Mouse (Mus musculus) midbrain, postnatal 0 days (tissue): Measurements from ENCODE around the gene Mfap4. TPM values are rescaled to one million over a fixed set of nuclear protein-coding genes. Genes with fewer than 3 reads are reported as not detected.

Experiments
- ATAC-seq: fragments of 200-750 bp; cut with Nextera tagmentation; 2 replicates; pipeline ENCODE4 v1.8.0; 2017; ENCODE audit warnings: moderate number of reproducible peaks, mild to moderate bottlenecking, moderate TSS enrichment, moderate library complexity; ENCODE audit not compliant: low FRiP score
- DNase-seq: peaks from one replicate; pipeline ENCODE4 v3.0.0-alpha.2; 2015; ENCODE audit warnings: low spot score
- H3K27ac ChIP-seq: fragments of 300-500 bp; sonication (generic); 2 replicates; pipeline ENCODE4 v1.5.1; 2014; ENCODE audit warnings: low read depth, mild to moderate bottlenecking, low read length, mixed read lengths
- H3K27me3 ChIP-seq: fragments of 300-500 bp; sonication (generic); 2 replicates; pipeline ENCODE4 v1.6.1; 2014; ENCODE audit warnings: low read length, control low read depth, mixed read lengths; ENCODE audit not compliant: insufficient read depth
- H3K36me3 ChIP-seq: fragments of 300-500 bp; sonication (generic); 2 replicates; pipeline ENCODE4 v1.6.1; 2014; ENCODE audit warnings: low read length, control low read depth, mixed read lengths; ENCODE audit not compliant: insufficient read depth
- H3K4me1 ChIP-seq: fragments of 300-500 bp; sonication (generic); 2 replicates; pipeline ENCODE4 v1.6.1; 2014; ENCODE audit warnings: mild to moderate bottlenecking, control low read depth, antibody characterized with exemption, low read length, mixed read lengths; ENCODE audit not compliant: insufficient read depth
- H3K4me2 ChIP-seq: fragments of 300-500 bp; sonication (generic); 2 replicates; pipeline ENCODE4 v1.6.1; 2014; ENCODE audit warnings: low read depth, mild to moderate bottlenecking, low read length, mixed read lengths; ENCODE audit not compliant: poor library complexity, severe bottlenecking
- H3K4me3 ChIP-seq: fragments of 300-500 bp; sonication (generic); 2 replicates; pipeline ENCODE4 v1.5.1; 2014; ENCODE audit warnings: low read depth, mild to moderate bottlenecking, low read length, moderate library complexity
- H3K9ac ChIP-seq: fragments of 300-500 bp; sonication (generic); replicated peaks from 2 replicates; pipeline ENCODE4 v1.6.1; 2014; ENCODE audit warnings: mild to moderate bottlenecking, low read length, moderate library complexity, mixed read lengths; ENCODE audit not compliant: poor library complexity, severe bottlenecking
- H3K9me3 ChIP-seq: fragments of 300-500 bp; sonication (generic); 2 replicates; pipeline ENCODE4 v1.6.1; 2016; ENCODE audit warnings: low read length, control low read depth
- CTCF ChIP-seq: IDR thresholded peaks from 2 replicates; pipeline ENCODE4 v1.5.1; 2016; ENCODE audit warnings: antibody characterized with exemption, mild to moderate bottlenecking
- WGBS: fragments of 180-500 bp; shearing (Covaris S2); extraction: QIAGEN DNeasy Blood & Tissue Kit; methylation state at CpG from one replicate; pipeline ENCODE4 v1.1.7; 2014; 5-methylcytosine and 5-hydroxymethylcytosine counted together
- polyA plus RNA-seq: library from polyadenylated mRNA; unstranded; fragments of >200 nt; fragmentation: Nextera tagmentation; extraction: Ambion mirVana; gene quantifications from 2 replicates; pipeline ENCODE4 v1.2.1, GENCODE M21; 2015
- total RNA-seq: library from RNA; depleted of rRNA; stranded (reverse); fragments of >200 nt; gene quantifications from 2 replicates; pipeline ENCODE4 v1.2.3, GENCODE M21; 2014

The Mfap4 gene
- total and polyA plus RNA-seq, 2 experiments from 2014 or later = 14.1 to 22.8 TPM

GRCm38 (mm10) chr11:61490944-61491520, 5.8 kb downstream of the Mfap4 start:
- TF ChIP-seq CTCF = no peak
- Histone ChIP-seq H3K4me3 (no peak overlapping the region), H3K4me1 (peaks cover 12% of the 10 kb centered on the region; the same call in 1 of the 2 replicates), H3K9ac (no peak overlapping the region), H3K27ac (no peak overlapping the region), H3K9me3 (no peaks in the 10 kb centered on the region), H3K27me3 (no peaks in the 10 kb centered on the region), H3K4me2 (no peak overlapping the region), H3K36me3 (peaks cover 36% of the 10 kb centered on the region)
- no peak for DNase-seq
- 93% methylated on average over 22 of the region's 22 CpGs for WGBS
- no peak for ATAC-seq

- DNase-seq (no peak), ATAC-seq (no peak)
- TF ChIP-seq CTCF = no peak
- H3K27me3 ChIP-seq = no peaks in the 10 kb centered on the region
- H3K36me3 ChIP-seq = peaks cover 35% of the 10 kb centered on the region
- H3K9ac ChIP-seq = peak overlapping the region; percentile 89
- peak overlapping the region; percentile 87; the same call in 1 of the 2 replicates for H3K27ac ChIP-seq
- H3K9me3 ChIP-seq = no peaks in the 10 kb centered on the region
- peak overlapping the region; percentile 73 for H3K4me2 ChIP-seq
- WGBS = 74% methylated on average over 12 of the region's 12 CpGs
- H3K4me3 ChIP-seq = peak overlapping the region; percentile 81
- H3K4me1 ChIP-seq = peaks cover 12% of the 10 kb centered on the region; the same call in 1 of the 2 replicates
Measured at GRCm38 (mm10) chr11:61492749-61493401, 7.6 kb downstream of the Mfap4 start.

DNA sequence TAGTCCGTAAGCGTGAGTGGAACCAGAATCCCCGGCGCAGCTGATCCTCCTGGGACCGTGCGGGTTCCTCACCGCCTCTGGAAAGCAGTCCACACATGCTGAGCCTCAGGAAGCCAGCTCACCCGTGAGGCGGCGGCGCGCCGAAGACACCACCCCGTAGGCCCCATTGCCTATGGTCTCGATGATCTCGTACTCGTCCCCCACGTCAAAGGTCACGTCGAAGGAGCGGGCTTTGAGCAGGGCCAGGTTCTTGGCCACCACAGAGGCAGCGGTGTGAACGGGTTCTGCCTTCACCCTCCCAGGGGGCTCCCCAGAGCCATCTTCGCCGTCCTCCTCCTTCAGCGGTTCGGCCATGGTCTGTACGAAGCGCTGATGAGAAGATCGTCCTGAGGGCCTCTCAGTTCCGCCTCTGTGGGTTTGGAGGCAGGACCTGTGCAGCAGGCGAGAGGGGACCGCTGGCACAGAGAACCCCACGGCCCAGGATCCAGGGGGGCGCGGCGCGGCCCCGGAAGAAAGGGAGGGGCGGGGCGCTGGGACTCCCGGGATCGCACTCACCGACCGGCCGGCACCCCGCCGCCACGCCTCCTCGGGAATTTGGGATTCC, 8.4 kb downstream of the Mfap4 start:
- peak overlapping the region; percentile 73 for H3K4me2 ChIP-seq
- no peaks in the 10 kb centered on the region for H3K9me3 ChIP-seq
- DNase-seq (peak; percentile 24), ATAC-seq (peak; percentile 53)
- peak overlapping the region; percentile 87 for H3K27ac ChIP-seq
- peaks cover 28% of the 10 kb centered on the region for H3K36me3 ChIP-seq
- H3K27me3 ChIP-seq = no peaks in the 10 kb centered on the region
- under 1% methylated on average over 44 of the region's 50 CpGs for WGBS
- H3K4me3 ChIP-seq = peak overlapping the region; percentile 81
- no peak for TF ChIP-seq CTCF
- peaks cover 12% of the 10 kb centered on the region; the same call in 1 of the 2 replicates for H3K4me1 ChIP-seq
- H3K9ac ChIP-seq = peak overlapping the region; percentile 89

- peaks cover 12% of the 10 kb centered on the region; the same call in 1 of the 2 replicates for H3K4me1 ChIP-seq
- H3K27me3 ChIP-seq = no peaks in the 10 kb centered on the region
- H3K36me3 ChIP-seq = peaks cover 22% of the 10 kb centered on the region
- DNase-seq (peak; percentile 99), ATAC-seq (peak; percentile 98)
- no peaks in the 10 kb centered on the region for H3K9me3 ChIP-seq
- peak within 1 kb of the TSS; percentile 87 for H3K27ac ChIP-seq
- H3K9ac ChIP-seq = peak within 1 kb of the TSS; percentile 89
- WGBS = 1% methylated on average over 57 of the region's 62 CpGs
- TF ChIP-seq CTCF = no peak
- H3K4me3 ChIP-seq = peak within 1 kb of the TSS; percentile 81
- peak within 1 kb of the TSS; percentile 73 for H3K4me2 ChIP-seq
Measured at GRCm38 (mm10) chr11:61494129-61494997, 9.1 kb downstream of the Mfap4 start, which contains the start of gene Mapk7. TSS of gene Mapk7 (minus strand) at chr11:61494406.

GRCm38 (mm10) chr11:61495528-61495927, 10.3 kb downstream of the Mfap4 start:
- no peak overlapping the region for H3K9ac ChIP-seq
- H3K27me3 ChIP-seq = no peaks in the 10 kb centered on the region
- H3K36me3 ChIP-seq = peaks cover 11% of the 10 kb centered on the region
- ATAC-seq (no peak), DNase-seq (no peak)
- WGBS = 91% methylated on average over 2 of the region's 2 CpGs
- no peak for TF ChIP-seq CTCF
- H3K27ac ChIP-seq = no peak overlapping the region
- H3K4me2 ChIP-seq = no peak overlapping the region
- peaks cover 8% of the 10 kb centered on the region; the same call in 1 of the 2 replicates for H3K4me1 ChIP-seq
- no peaks in the 10 kb centered on the region for H3K9me3 ChIP-seq
- H3K4me3 ChIP-seq = no peak overlapping the region
